Mouse (Mus musculus) thymus, postnatal 4 days (tissue): ENCODE measurements around the gene Dlst.
"Not testable (repeated sequence)": the region's sequence is repeated elsewhere in the genome, so short reads cannot be mapped to it uniquely, and the experiment has no call there.

Experiments
- DNase-seq: peaks from one replicate; pipeline ENCODE4 v3.0.0; 2021

Gene Dlst

GRCm38 (mm10) chr12:85121806-85122459, 11.3 kb downstream of the Dlst start:
- DNase-seq: peak; percentile 77

GRCm38 (mm10) chr12:85123108-85123530, 12.5 kb downstream of the Dlst start:
- DNase-seq: peak; percentile 73

GRCm38 (mm10) chr12:85123645-85124044, 13.0 kb downstream of the Dlst start:
- DNase-seq: no peak

- DNase-seq: no peak
These were observed 14.1 kb downstream of the Dlst start for GRCm38 (mm10) chr12:85124751-85125150.

- DNase-seq: no peak
These were observed 16.5 kb downstream of the Dlst start for GRCm38 (mm10) chr12:85126986-85127603.

- no peak for DNase-seq
These were observed 18.9 kb downstream of the Dlst start for GRCm38 (mm10) chr12:85129426-85129978.

GRCm38 (mm10) chr12:85131361-85131760, 20.7 kb downstream of the Dlst start:
- DNase-seq: no peak

- DNase-seq: no peak
These were observed 23.6 kb downstream of the Dlst start for GRCm38 (mm10) chr12:85134043-85134794.

- no peak for DNase-seq
These were observed 25.2 kb downstream of the Dlst start for GRCm38 (mm10) chr12:85135513-85136470.

GRCm38 (mm10) chr12:85136627-85137026, 26.0 kb downstream of the Dlst start:
- DNase-seq: no peak

- DNase-seq: peak; percentile 73
These were observed 29.5 kb downstream of the Dlst start for GRCm38 (mm10) chr12:85140036-85140701.

GRCm38 (mm10) chr12:85141096-85141495, 30.5 kb downstream of the Dlst start:
- no peak for DNase-seq

GRCm38 (mm10) chr12:85142803-85143202, 32.2 kb downstream of the Dlst start:
- DNase-seq: peak; percentile 91

- DNase-seq: not testable (repeated sequence)
These were observed 33.6 kb downstream of the Dlst start for GRCm38 (mm10) chr12:85144276-85144675.

- no peak for DNase-seq
These were observed 34.2 kb downstream of the Dlst start for GRCm38 (mm10) chr12:85144821-85145220.

GRCm38 (mm10) chr12:85145630-85146029, 35.0 kb downstream of the Dlst start:
- DNase-seq: no peak

GRCm38 (mm10) chr12:85146355-85146754, 35.7 kb downstream of the Dlst start:
- no peak for DNase-seq

- DNase-seq: no peak
These were observed 36.2 kb downstream of the Dlst start for GRCm38 (mm10) chr12:85146881-85147280.

- DNase-seq: no peak
These were observed 39.8 kb downstream of the Dlst start for GRCm38 (mm10) chr12:85150321-85151001.

GRCm38 (mm10) chr12:85151002-85151774, 40.6 kb downstream of the Dlst start, which contains the start of gene Rps6kl1:
TSS of gene Rps6kl1 (minus strand) at chr12:85151264.
- DNase-seq: peak; percentile 83
